Mouse (Mus musculus): ENCODE measurements around the gene Babam2. TPM values are rescaled to one million over a fixed set of nuclear protein-coding genes. Genes with fewer than 3 reads are reported as not detected.

Babam2 gene
- total RNA-seq, 1 experiment: 33.9 TPM

- Histone ChIP-seq H3K27ac (ENCODE audit: insufficient read depth, low read depth, low read length, poor library complexity, severe bottlenecking) (no peak overlapping the region), H3K36me3 (ENCODE audit: control insufficient read depth, insufficient read depth, low read length, poor library complexity, severe bottlenecking) (peaks cover 2% of the 10 kb centered on the region; the same call in 1 of the 2 replicates), H3K4me3 (ENCODE audit: insufficient read depth in 1 of 2, low read depth in 1 of 2, low read length in 2 of 2, poor library complexity in 1 of 2, severe bottlenecking in 1 of 2) (no peak overlapping the region), H3K4me1 (ENCODE audit: control insufficient read depth in 2 of 2, insufficient read depth in 2 of 2, low read length in 2 of 2, poor library complexity in 1 of 2) (no peaks in the 10 kb centered on the region), H3K9me3 (ENCODE audit: control insufficient read depth, insufficient read depth, low read depth, low read length) (no peaks in the 10 kb centered on the region), H3K9ac (ENCODE audit: insufficient read depth, low read depth, low read length, poor library complexity, severe bottlenecking) (no peak overlapping the region)
- DNase-seq (ENCODE audit: low read depth, low spot score): no peak
- in situ Hi-C loops (cut with MboI; ENCODE audit: low sequenced_read_pairs in 2 of 2, unreplicated experiment in 2 of 2): no loop called here
- no peak for TF ChIP-seq ZC3H11A (IDR thresholded peaks at IDR 0.05; ENCODE audit: borderline replicate concordance, low read depth, low read length)
- no peak for TF ChIP-seq MAFK (IDR thresholded peaks at IDR 0.05; ENCODE audit: insufficient read depth, low read depth, low read length)
- no peak for TF ChIP-seq HCFC1 (IDR thresholded peaks at IDR 0.05; ENCODE audit: borderline replicate concordance, insufficient read depth, low read length)
- no peak for TF ChIP-seq CHD2 (IDR thresholded peaks at IDR 0.05; ENCODE audit: low read depth, low read length)
- TF ChIP-seq ZNF384 (IDR thresholded peaks at IDR 0.05; ENCODE audit: low read depth, low read length): no peak
These were observed 35.3 kb downstream of the Babam2 start for GRCm38 (mm10) chr5:31732644-31733338.

- Histone ChIP-seq H3K36me3 (ENCODE audit: control insufficient read depth, insufficient read depth, low read length, poor library complexity, severe bottlenecking) (no peaks in the 10 kb centered on the region), H3K4me3 (ENCODE audit: insufficient read depth in 1 of 2, low read depth in 1 of 2, low read length in 2 of 2, poor library complexity in 1 of 2, severe bottlenecking in 1 of 2) (no peak overlapping the region), H3K9me3 (ENCODE audit: control insufficient read depth, insufficient read depth, low read depth, low read length) (no peaks in the 10 kb centered on the region), H3K4me1 (ENCODE audit: control insufficient read depth in 2 of 2, insufficient read depth in 2 of 2, low read length in 2 of 2, poor library complexity in 1 of 2) (no peaks in the 10 kb centered on the region), H3K27ac (ENCODE audit: insufficient read depth, low read depth, low read length, poor library complexity, severe bottlenecking) (no peak overlapping the region), H3K9ac (ENCODE audit: insufficient read depth, low read depth, low read length, poor library complexity, severe bottlenecking) (no peak overlapping the region)
- in situ Hi-C loops (cut with MboI; ENCODE audit: low sequenced_read_pairs in 2 of 2, unreplicated experiment in 2 of 2): no loop called here
- TF ChIP-seq MAFK (IDR thresholded peaks at IDR 0.05; ENCODE audit: insufficient read depth, low read depth, low read length): no peak
- TF ChIP-seq ZC3H11A (IDR thresholded peaks at IDR 0.05; ENCODE audit: borderline replicate concordance, low read depth, low read length): no peak
- no peak for TF ChIP-seq ZNF384 (IDR thresholded peaks at IDR 0.05; ENCODE audit: low read depth, low read length)
- no peak for TF ChIP-seq HCFC1 (IDR thresholded peaks at IDR 0.05; ENCODE audit: borderline replicate concordance, insufficient read depth, low read length)
- TF ChIP-seq CHD2 (IDR thresholded peaks at IDR 0.05; ENCODE audit: low read depth, low read length): no peak
- no peak for DNase-seq (ENCODE audit: low read depth, low spot score)
These were observed 44.4 kb downstream of the Babam2 start for GRCm38 (mm10) chr5:31741931-31742330.

- TF ChIP-seq ZNF384 (IDR thresholded peaks at IDR 0.05; ENCODE audit: low read depth, low read length): no peak
- no peak for TF ChIP-seq HCFC1 (IDR thresholded peaks at IDR 0.05; ENCODE audit: borderline replicate concordance, insufficient read depth, low read length)
- TF ChIP-seq ZC3H11A (IDR thresholded peaks at IDR 0.05; ENCODE audit: borderline replicate concordance, low read depth, low read length): no peak
- TF ChIP-seq MAFK (IDR thresholded peaks at IDR 0.05; ENCODE audit: insufficient read depth, low read depth, low read length): no peak
- TF ChIP-seq CHD2 (IDR thresholded peaks at IDR 0.05; ENCODE audit: low read depth, low read length): no peak
- H3K9ac ChIP-seq (ENCODE audit: insufficient read depth, low read depth, low read length, poor library complexity, severe bottlenecking): no peak overlapping the region
- no peaks in the 10 kb centered on the region for H3K9me3 ChIP-seq (ENCODE audit: control insufficient read depth, insufficient read depth, low read depth, low read length)
- no peak overlapping the region for H3K4me3 ChIP-seq (ENCODE audit: insufficient read depth in 1 of 2, low read depth in 1 of 2, low read length in 2 of 2, poor library complexity in 1 of 2, severe bottlenecking in 1 of 2)
- in situ Hi-C loops (cut with MboI; ENCODE audit: low sequenced_read_pairs in 2 of 2, unreplicated experiment in 2 of 2): no loop called here
- no peaks in the 10 kb centered on the region for H3K36me3 ChIP-seq (ENCODE audit: control insufficient read depth, insufficient read depth, low read length, poor library complexity, severe bottlenecking)
- H3K4me1 ChIP-seq (ENCODE audit: control insufficient read depth in 2 of 2, insufficient read depth in 2 of 2, low read length in 2 of 2, poor library complexity in 1 of 2): no peaks in the 10 kb centered on the region
- H3K27ac ChIP-seq (ENCODE audit: insufficient read depth, low read depth, low read length, poor library complexity, severe bottlenecking): no peak overlapping the region
- no peak for DNase-seq (ENCODE audit: low read depth, low spot score)
These were observed 45.1 kb downstream of the Babam2 start for GRCm38 (mm10) chr5:31742521-31743031.

- no peaks in the 10 kb centered on the region for H3K9me3 ChIP-seq (ENCODE audit: control insufficient read depth, insufficient read depth, low read depth, low read length)
- H3K27ac ChIP-seq (ENCODE audit: insufficient read depth, low read depth, low read length, poor library complexity, severe bottlenecking): no peak overlapping the region
- no peaks in the 10 kb centered on the region for H3K4me1 ChIP-seq (ENCODE audit: control insufficient read depth in 2 of 2, insufficient read depth in 2 of 2, low read length in 2 of 2, poor library complexity in 1 of 2)
- no peak for DNase-seq (ENCODE audit: low read depth, low spot score)
- no peak overlapping the region for H3K9ac ChIP-seq (ENCODE audit: insufficient read depth, low read depth, low read length, poor library complexity, severe bottlenecking)
- H3K4me3 ChIP-seq (ENCODE audit: insufficient read depth in 1 of 2, low read depth in 1 of 2, low read length in 2 of 2, poor library complexity in 1 of 2, severe bottlenecking in 1 of 2): no peak overlapping the region
- in situ Hi-C loops (cut with MboI; ENCODE audit: low sequenced_read_pairs in 2 of 2, unreplicated experiment in 2 of 2): no loop called here
- H3K36me3 ChIP-seq (ENCODE audit: control insufficient read depth, insufficient read depth, low read length, poor library complexity, severe bottlenecking): no peaks in the 10 kb centered on the region
- TF ChIP-seq HCFC1 (IDR thresholded peaks at IDR 0.05; ENCODE audit: borderline replicate concordance, insufficient read depth, low read length) (no peak), CHD2 (IDR thresholded peaks at IDR 0.05; ENCODE audit: low read depth, low read length) (no peak), MAFK (IDR thresholded peaks at IDR 0.05; ENCODE audit: insufficient read depth, low read depth, low read length) (no peak), ZNF384 (IDR thresholded peaks at IDR 0.05; ENCODE audit: low read depth, low read length) (no peak), ZC3H11A (IDR thresholded peaks at IDR 0.05; ENCODE audit: borderline replicate concordance, low read depth, low read length) (no peak)
These were observed 51.9 kb downstream of the Babam2 start for GRCm38 (mm10) chr5:31749401-31749800.

Data from ES-E14 (cell line).